Mouse (Mus musculus) c-Kit-positive CD71-positive TER-119-positive erythroid progenitor cells, embryonic 14.5 days (primary cell): ENCODE measurements around the gene Cabp4.

ENCODE experiments used
- DNase-seq: peaks from one replicate; pipeline ENCODE4 v3.0.0-alpha.2; 2013; ENCODE audit warnings: low spot score

The Cabp4 gene

GRCm38 (mm10) chr19:4164100-4164499 is 20.3 kb upstream of the Cabp4 start:
- DNase-seq, result no peak

GRCm38 (mm10) chr19:4163543-4163887 is 19.7 kb upstream of the Cabp4 start:
- no peak for DNase-seq

- peak; percentile 95 for DNase-seq
Measured at GRCm38 (mm10) chr19:4162646-4163542, 19.1 kb upstream of the Cabp4 start, which contains the start of gene Rps6kb2. Rps6kb2 (minus strand) TSS chr19:4163354.

DNA sequence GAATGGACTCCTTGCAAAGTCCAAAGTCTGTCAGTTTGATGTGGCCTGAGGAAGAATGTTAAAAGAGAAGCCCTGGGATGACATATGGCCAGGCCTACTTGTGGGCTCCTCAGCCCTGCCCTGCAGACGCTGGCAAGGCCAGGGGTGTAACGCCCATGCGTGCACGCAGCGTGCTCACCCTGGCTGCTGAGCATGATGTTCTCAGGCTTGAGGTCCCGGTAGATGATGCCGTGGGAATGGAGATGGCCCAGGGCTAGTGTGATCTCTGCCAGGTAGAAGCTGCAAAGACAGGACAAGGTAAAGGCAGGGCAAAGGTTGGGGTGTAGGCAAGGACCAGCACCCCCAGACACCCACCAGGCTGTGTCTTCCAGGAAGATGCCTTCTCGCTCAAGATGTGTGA is 15.2 kb upstream of the Cabp4 start:
- no peak for DNase-seq

- DNase-seq, result no peak
Measured at GRCm38 (mm10) chr19:4156771-4157170, 12.9 kb upstream of the Cabp4 start.

DNA sequence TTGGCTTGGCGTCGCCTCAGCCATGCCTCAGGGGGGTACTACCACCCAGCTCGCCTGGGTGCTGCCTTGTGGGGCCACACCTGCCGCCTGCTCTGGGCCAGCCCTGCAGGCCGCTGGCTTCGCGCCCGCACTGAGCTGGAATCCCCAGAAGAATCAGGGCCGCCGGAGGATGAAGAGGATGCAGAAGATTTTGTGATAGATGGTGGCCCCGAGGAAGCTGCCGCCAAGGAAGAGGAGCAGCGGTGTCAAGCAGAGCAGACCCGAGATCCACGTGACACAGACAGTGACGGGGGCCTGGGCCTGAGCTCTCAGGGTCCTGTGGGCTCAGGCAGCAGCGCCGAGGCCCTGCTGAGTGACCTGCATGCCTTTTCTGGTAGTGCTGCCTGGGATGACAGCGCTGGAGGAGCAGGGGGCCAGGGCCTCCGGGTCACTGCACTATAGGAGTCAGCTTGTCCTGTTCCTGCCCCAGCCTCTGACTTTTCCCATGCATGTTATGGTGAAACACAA is 12.3 kb upstream of the Cabp4 start:
- DNase-seq, result no peak

DNA sequence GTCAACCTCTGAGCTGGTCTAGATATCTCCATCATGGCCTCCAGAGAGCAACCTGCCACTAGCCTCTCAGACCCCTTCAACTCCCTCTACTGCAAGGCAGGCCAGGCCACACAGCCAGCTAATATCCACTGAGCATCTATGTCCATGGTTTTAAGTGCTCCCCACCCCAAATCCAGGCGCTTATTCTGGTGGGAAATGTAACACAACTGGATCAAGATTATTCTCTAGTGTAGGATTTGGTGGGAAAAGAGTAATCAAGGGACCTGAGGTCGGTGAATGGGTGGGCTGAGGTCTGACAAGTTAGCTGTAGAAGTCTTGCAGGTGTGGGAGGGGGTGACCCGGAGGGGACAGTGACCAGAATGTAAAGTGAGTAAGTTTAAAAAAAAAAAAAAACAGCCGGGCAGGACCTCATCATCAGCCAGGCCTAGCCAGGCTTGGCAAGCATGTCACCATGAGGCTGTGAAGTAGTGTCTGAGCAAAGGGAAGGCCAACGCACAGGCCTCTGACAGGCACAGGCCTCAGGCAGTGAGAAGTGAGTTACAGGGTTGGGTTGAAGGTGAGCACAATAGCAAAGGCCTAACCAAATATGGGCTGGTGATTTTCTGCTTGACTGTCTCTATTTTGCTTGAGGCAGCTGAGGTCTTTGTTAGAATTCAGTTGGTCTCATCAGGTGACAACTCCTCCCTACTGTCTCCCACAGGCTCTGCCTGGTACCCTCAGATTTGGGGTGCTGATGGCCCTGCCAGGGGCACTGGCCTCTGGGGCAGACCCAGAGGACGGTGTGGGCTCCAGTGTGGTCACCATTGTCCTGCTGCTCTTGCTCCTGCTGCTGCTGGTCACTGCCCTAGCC is 11.6 kb upstream of the Cabp4 start:
- no peak for DNase-seq

DNA sequence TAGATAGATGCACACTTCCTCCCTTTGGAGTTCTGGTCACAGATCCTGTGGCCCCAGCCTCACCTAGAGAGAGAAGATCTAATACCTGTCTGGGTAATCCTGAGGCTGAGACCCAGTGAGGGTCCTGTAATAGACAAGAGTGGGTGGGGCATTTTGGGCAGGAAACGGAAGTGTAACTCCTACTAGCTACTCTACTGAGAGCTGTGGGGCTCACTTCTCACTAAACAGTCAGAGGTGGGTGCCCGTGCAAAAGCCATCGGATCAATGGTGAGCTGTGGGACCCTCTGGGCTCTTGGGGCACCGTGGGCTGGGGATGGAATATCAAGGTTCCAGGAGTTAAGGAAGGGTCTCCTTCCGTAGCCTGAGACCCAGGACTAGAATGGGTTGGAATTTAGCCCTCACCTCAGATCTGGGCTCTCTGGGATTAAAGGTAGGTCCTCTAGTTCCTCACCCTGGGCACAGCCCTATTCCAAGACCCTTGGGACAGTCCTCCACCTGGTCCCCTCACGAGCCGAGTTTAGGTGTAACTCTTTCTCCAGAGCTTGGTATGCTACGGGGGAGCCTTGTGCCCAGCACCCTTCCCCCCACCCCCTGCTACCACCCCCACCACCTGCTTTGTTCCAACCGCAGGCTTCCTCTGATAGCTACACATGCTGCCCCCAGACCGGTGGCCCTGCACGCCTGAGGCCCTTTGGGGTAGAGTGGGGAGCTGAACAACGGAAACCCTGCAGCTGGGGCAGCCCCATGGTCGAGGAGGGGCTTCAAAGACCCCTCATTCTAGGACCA is 10.8 kb upstream of the Cabp4 start:
- DNase-seq, result no peak

GRCm38 (mm10) chr19:4153232-4153654 is 9.4 kb upstream of the Cabp4 start, which contains the start of gene Ptprcap:
Ptprcap (plus strand) TSS chr19:4153604.
- no peak for DNase-seq

- DNase-seq, result no peak
Measured at GRCm38 (mm10) chr19:4152445-4153231, 8.8 kb upstream of the Cabp4 start.

DNA sequence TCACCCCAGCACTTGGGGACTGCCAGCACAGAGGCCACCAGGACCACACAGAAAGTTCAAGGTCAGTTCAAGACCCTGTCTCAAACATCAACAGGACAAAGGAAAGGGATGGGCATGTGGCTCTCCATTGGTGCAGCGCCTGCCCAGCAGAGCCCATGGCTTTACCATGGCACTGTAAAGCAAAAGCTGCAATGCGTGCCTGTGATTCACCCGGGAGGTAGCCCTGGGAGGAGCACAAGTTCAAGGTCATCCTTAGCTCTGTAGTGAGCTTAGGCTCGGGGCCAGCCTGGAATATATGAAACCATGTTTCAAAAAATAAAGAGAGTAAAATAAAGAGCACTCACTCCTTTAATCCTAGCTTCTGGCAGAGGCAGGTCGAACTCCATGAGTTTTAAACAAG is 8.1 kb upstream of the Cabp4 start:
- DNase-seq, result no peak

- no peak for DNase-seq
Measured at GRCm38 (mm10) chr19:4151488-4151860, 7.6 kb upstream of the Cabp4 start.

DNA sequence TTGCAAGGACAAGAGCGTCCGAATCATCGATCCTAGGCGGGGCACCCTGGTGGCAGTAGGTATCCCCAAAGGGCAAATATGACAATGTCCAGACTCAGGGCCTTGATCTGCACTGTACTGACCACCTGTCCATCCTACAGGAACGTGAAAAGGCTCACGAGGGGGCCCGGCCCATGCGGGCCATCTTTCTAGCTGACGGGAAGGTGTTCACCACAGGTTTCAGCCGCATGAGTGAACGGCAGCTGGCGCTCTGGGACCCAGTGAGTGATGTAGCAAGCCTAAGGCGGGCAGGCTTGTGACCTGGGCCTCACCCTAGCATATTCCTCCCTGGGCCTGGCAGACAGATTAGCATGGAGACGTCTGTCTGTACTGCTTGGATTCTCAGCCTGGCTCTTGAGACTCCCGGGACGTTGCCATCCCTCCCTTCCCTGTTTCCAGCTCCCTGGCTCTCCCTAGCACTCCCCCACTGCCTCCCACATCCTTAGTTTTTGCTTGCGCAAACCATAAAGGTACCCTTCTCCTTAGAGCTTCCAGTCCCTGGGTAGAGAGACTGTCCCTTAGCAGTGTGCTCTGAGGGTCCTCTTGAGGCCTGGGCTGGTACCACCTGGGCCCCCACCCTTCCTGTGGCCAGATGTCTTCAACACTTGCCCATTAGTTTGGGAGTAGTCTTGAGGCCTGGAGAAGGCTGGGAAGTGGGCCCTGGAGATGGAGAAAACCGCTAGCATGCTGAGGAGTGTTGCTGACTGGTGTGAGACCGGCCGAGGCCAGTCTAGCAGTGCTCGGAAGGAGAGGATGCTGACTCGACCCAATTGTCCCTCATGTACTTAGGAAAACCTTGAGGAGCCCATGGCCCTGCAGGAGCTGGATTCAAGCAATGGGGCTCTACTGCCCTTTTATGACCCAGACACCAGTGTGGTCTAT is 7.0 kb upstream of the Cabp4 start:
- DNase-seq, result no peak

DNA sequence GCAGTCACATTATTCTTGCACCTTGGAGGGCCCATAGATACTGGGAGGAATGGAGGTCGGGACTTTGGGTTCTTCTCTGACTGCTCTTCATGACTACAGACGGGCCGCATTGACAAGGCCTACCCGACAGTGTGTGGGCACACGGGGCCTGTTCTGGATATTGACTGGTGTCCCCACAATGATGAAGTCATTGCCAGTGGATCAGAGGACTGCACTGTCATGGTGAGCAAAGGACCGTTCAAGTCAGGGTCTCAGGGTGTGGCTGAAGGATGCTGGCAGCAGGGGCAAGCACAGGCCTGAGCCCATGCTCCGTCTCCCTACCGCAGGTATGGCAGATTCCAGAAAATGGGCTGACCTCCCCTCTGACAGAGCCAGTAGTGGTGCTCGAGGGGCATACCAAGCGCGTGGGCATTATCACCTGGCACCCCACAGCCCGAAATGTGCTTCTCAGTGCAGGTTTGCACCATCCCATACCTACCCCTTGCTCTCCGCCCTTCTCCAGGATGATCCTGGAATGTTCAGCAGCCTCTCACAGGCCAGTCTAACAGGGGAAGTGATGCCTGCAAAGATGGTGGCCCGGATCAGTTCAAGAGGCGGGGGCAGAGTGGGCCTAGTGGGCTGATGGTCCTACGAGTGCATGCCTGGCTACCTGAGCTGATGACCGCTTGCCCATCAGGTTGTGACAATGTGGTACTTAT is 6.1 kb upstream of the Cabp4 start:
- DNase-seq, result no peak

- DNase-seq, result no peak
Measured at GRCm38 (mm10) chr19:4149283-4149682, 5.5 kb upstream of the Cabp4 start.

- no peak for DNase-seq
Measured at GRCm38 (mm10) chr19:4148819-4149218, 5.0 kb upstream of the Cabp4 start.

DNA sequence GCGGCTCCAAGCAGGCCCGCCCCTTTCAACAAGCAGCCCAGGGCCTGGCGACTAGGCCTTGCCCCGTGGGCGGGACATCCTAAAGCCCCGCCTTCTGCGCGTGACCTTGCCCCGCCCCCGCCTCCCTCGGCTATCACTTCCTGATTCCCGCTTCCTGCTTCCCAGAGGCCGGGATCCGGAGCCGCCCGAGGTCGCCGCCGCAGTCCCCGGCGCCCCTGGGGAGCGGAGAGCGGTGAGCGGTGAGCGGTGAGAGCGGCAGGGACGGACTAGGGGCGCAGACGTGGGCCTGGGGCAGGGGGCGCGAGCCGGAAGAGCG is 4.6 kb upstream of the Cabp4 start, which contains the start of gene Coro1b:
Gene Coro1b (plus strand): TSS at position 129 of the 316 bp plus-strand sequence.
- peak; percentile 85 for DNase-seq

DNA sequence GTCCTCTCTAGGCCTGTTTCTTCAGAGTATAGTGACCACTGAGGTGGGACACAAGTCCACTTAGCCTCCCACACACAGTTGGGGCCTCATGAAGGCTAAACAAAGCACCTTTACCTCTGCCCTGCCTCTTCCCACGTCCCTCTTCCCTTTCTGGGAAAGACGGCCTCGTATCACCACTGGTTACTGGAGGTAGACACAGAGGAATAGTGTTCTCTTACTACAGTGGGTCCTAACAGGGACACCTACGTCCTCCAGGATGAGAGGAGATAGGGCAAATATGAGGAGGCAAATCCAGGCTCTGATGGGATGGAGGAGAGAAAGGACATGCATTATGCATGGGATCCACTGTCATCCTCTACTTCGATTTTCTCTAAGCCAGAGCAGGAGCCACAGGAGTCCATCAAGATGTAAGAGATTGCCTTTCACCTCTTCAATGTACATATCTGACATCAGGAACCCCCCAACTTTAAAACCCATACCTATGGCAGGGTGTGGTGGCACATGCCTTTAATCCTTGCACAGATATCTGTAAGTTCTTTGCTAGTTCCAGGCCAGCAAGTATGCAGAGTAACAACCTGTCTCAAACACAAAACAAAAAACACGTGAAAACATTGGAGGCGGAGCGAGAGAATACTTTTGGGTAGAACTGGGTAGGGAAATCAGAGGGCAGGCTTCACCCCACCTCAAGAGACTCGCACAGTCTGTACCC is 4.1 kb upstream of the Cabp4 start:
- no peak for DNase-seq

GRCm38 (mm10) chr19:4147022-4147405 is 3.2 kb upstream of the Cabp4 start:
- no peak for DNase-seq
